Comparison of ENCODE assay signal across 7 mouse cellular contexts in the genomic region with DNA sequence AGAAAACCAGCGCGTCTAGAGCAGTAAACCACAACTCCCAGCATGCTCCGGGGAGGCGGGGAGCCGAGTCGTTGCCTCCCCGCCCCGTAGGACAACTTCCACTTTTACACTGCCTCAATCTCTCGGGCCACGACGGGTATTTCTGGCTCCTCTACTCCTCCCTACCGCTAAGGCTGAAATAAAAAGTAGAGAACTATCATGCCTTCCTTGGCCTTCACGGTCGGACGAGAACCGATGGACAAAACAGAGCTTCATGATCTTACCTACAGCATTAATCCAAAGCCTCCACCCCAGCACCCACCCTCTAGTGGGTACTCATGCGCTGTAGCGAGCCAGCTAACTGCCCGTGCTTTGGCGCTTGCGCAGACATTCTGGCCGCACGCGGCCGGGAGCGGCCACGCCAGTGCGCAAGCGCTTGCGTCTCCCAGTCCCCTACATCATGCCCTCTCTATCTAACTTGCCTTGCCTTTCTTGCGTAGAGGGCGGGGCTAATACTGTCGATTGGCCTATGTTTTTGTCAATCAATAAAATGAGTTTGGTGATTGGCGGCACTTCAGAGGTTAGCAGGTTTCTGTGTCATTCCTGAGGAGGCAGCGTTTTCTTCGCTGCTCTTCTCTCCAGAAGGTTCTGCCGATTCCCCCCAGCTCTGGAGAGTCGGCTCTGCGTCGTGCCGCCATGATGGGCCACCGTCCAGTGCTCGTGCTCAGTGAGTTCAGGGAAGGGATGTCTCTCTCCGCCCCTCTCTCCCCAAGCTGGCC. TPM values are rescaled to one million over a fixed set of nuclear protein-coding genes. Genes with fewer than 3 reads are reported as not detected.
DNase-seq lines count a peak whose midpoint lies in the region; ATAC-seq lines count a peak whose summit lies in the region.

A gene (minus strand): TSS at position 439 of the 758 bp plus-strand sequence.
A gene (plus strand): TSS at position 556 of the 758 bp plus-strand sequence.

- ATAC-seq in embryonic facial prominence, embryonic 11.5 days (replicated peaks; ENCODE audit: insufficient number of reproducible peaks, low FRiP score, low TSS enrichment, low read depth), result peak; percentile 99
- peak; percentile 85 for ATAC-seq in granulocyte monocyte progenitor cell, adult 5-6 weeks (replicated peaks; ENCODE audit: poor library complexity, severe bottlenecking)
- peak; percentile 100 for ATAC-seq in midbrain, embryonic 13.5 days

- H3K9ac ChIP-seq in embryonic facial prominence, embryonic 11.5 days (replicated peaks; ENCODE audit: low read length), result peak within 1 kb of the TSS; percentile 90
- H3K9ac ChIP-seq in midbrain, embryonic 13.5 days (replicated peaks), result peak within 1 kb of the TSS; percentile 85

- peak within 1 kb of the TSS; percentile 49 for H3K4me2 ChIP-seq in embryonic facial prominence, embryonic 11.5 days (ENCODE audit: low read depth, low read length)
- peak within 1 kb of the TSS; percentile 93 for H3K4me2 ChIP-seq in midbrain, embryonic 13.5 days (replicated peaks)

- peaks cover 10% of the 10 kb centered on the region for H3K36me3 ChIP-seq in embryonic facial prominence, embryonic 11.5 days (replicated peaks; ENCODE audit: control insufficient read depth, insufficient read depth, low read depth, low read length)
- H3K36me3 ChIP-seq in limb, embryonic 10.5 days, result peaks cover 42% of the 10 kb centered on the region
- peaks cover 25% of the 10 kb centered on the region for H3K36me3 ChIP-seq in midbrain, embryonic 13.5 days

- H3K4me1 ChIP-seq in embryonic facial prominence, embryonic 11.5 days (ENCODE audit: control insufficient read depth, insufficient read depth, low read length), result no peaks in the 10 kb centered on the region
- H3K4me1 ChIP-seq in limb, embryonic 10.5 days, result peaks cover 15% of the 10 kb centered on the region
- H3K4me1 ChIP-seq in midbrain, embryonic 13.5 days (replicated peaks), result peaks cover 26% of the 10 kb centered on the region

- H3K4me3 ChIP-seq in embryonic facial prominence, embryonic 11.5 days (ENCODE audit: low read depth, low read length), result peak within 1 kb of the TSS; percentile 83
- H3K4me3 ChIP-seq in limb, embryonic 10.5 days, result peak within 1 kb of the TSS; percentile 86
- H3K4me3 ChIP-seq in midbrain, embryonic 13.5 days (replicated peaks), result peak within 1 kb of the TSS; percentile 63

- WGBS in embryonic facial prominence, embryonic 11.5 days, result under 1% methylated on average over 44 of the region's 44 CpGs
- under 1% methylated on average over 44 of the region's 44 CpGs for WGBS in limb, embryonic 10.5 days
- WGBS in midbrain, embryonic 13.5 days, result under 1% methylated on average over 44 of the region's 44 CpGs

- H3K27me3 ChIP-seq in embryonic facial prominence, embryonic 11.5 days (ENCODE audit: control insufficient read depth, insufficient read depth, low read length), result no peaks in the 10 kb centered on the region
- no peaks in the 10 kb centered on the region for H3K27me3 ChIP-seq in limb, embryonic 10.5 days (ENCODE audit: low read depth, poor library complexity, severe bottlenecking)
- no peaks in the 10 kb centered on the region for H3K27me3 ChIP-seq in midbrain, embryonic 13.5 days

- H3K9me3 ChIP-seq in embryonic facial prominence, embryonic 11.5 days (replicated peaks; ENCODE audit: control insufficient read depth, low read length), result no peaks in the 10 kb centered on the region
- H3K9me3 ChIP-seq in limb, embryonic 10.5 days (replicated peaks), result no peaks in the 10 kb centered on the region
- H3K9me3 ChIP-seq in midbrain, embryonic 13.5 days, result no peaks in the 10 kb centered on the region

- H3K27ac ChIP-seq in embryonic facial prominence, embryonic 11.5 days (replicated peaks; ENCODE audit: low read depth, low read length), result peak within 1 kb of the TSS; percentile 87
- H3K27ac ChIP-seq in limb, embryonic 10.5 days, result peak within 1 kb of the TSS; percentile 95
- H3K27ac ChIP-seq in midbrain, embryonic 13.5 days, result peak within 1 kb of the TSS; percentile 93

- DNase-seq in adrenal gland, postnatal 14 days, result peak; percentile 97
- DNase-seq in embryonic facial prominence, embryonic 11.5 days (ENCODE audit: low spot score), result peak; percentile 98
- peak; percentile 99 for DNase-seq in kidney, adult 11 months
- peak; percentile 92 for DNase-seq in limb, embryonic 10.5 days (ENCODE audit: low spot score)
- DNase-seq in spleen, adult 12 weeks (ENCODE audit: low spot score), result peak; percentile 90

RNA-seq across cellular contexts. Expression of the first gene that starts in this region (rescaled TPM):
- total RNA-seq in adrenal gland, postnatal 14 days (2021), result 8.3 and 9.7 TPM in 2 replicates
- 9.8 and 13.1 TPM in 2 replicates for polyA plus RNA-seq in embryonic facial prominence, embryonic 11.5 days (2014; fragmentation: Nextera tagmentation; extraction: Ambion mirVana)
- total RNA-seq in granulocyte monocyte progenitor cell, adult 5-6 weeks (2014; fragmentation: Nextera tagmentation), result 13.8 and 19.0 TPM in 2 replicates
- total RNA-seq in granulocyte monocyte progenitor cell, adult 5-6 weeks (2017), result 7.5 and 10.0 TPM in 2 replicates
- polyA plus RNA-seq in limb, embryonic 10.5 days (2016; fragmentation: Nextera tagmentation; extraction: Ambion mirVana), result 14.0 and 15.4 TPM in 2 replicates
- 11.2 and 11.6 TPM in 2 replicates for polyA plus RNA-seq in midbrain, embryonic 13.5 days (2015; fragmentation: Nextera tagmentation; extraction: Ambion mirVana)

RNA-seq across cellular contexts. Expression of the second gene that starts in this region (rescaled TPM):
- total RNA-seq in adrenal gland, postnatal 14 days (2021), result 255 and 265 TPM in 2 replicates
- polyA plus RNA-seq in embryonic facial prominence, embryonic 11.5 days (2014; fragmentation: Nextera tagmentation; extraction: Ambion mirVana), result 784 and 788 TPM in 2 replicates
- 499 and 506 TPM in 2 replicates for total RNA-seq in granulocyte monocyte progenitor cell, adult 5-6 weeks (2014; fragmentation: Nextera tagmentation)
- 381 TPM in 2 replicates for total RNA-seq in granulocyte monocyte progenitor cell, adult 5-6 weeks (2017)
- polyA plus RNA-seq in limb, embryonic 10.5 days (2016; fragmentation: Nextera tagmentation; extraction: Ambion mirVana), result 834 and 987 TPM in 2 replicates
- polyA plus RNA-seq in midbrain, embryonic 13.5 days (2015; fragmentation: Nextera tagmentation; extraction: Ambion mirVana), result 529 and 545 TPM in 2 replicates

Comparison
In these comparisons a context has a peak if more than half of its experiments do, and no peak if none do; other contexts are left out.
1. Peak in every context shown above with its lines: DNase-seq, ATAC-seq, H3K4me3 ChIP-seq and H3K27ac ChIP-seq.